Mouse (Mus musculus): ENCODE measurements around the gene Caln1. TPM values are rescaled to one million over a fixed set of nuclear protein-coding genes. Genes with fewer than 3 reads are reported as not detected.

The Caln1 gene
- total RNA-seq, 2 experiments from 2014 or later = 151 to 159 TPM

- peak; percentile 33 to 41 for DNase-seq (ENCODE audit: low spot score in 2 of 2)
Measured at GRCm38 (mm10) chr5:130685911-130686658, 316.8 kb downstream of the Caln1 start.

GRCm38 (mm10) chr5:130688385-130689138, 319.3 kb downstream of the Caln1 start:
- no peak for DNase-seq (ENCODE audit: low spot score in 2 of 2)

GRCm38 (mm10) chr5:130691349-130691748, 322.1 kb downstream of the Caln1 start:
- DNase-seq (ENCODE audit: low spot score in 2 of 2) = no peak

- DNase-seq (ENCODE audit: low spot score in 2 of 2) = no peak
Measured at GRCm38 (mm10) chr5:130699476-130699875, 330.2 kb downstream of the Caln1 start.

GRCm38 (mm10) chr5:130701777-130702176, 332.5 kb downstream of the Caln1 start:
- DNase-seq (ENCODE audit: low spot score in 2 of 2) = no peak

GRCm38 (mm10) chr5:130702361-130702760, 333.1 kb downstream of the Caln1 start:
- DNase-seq (ENCODE audit: low spot score in 2 of 2) = no peak

- no peak for DNase-seq (ENCODE audit: low spot score in 2 of 2)
Measured at GRCm38 (mm10) chr5:130704866-130705265, 335.6 kb downstream of the Caln1 start.

GRCm38 (mm10) chr5:130706202-130706855, 337.1 kb downstream of the Caln1 start:
- DNase-seq (ENCODE audit: low spot score in 2 of 2) = no peak

GRCm38 (mm10) chr5:130707755-130708154, 338.5 kb downstream of the Caln1 start:
- no peak for DNase-seq (ENCODE audit: low spot score in 2 of 2)

- peak in 1 of 2 experiments; percentile 20 for DNase-seq (ENCODE audit: low spot score in 2 of 2)
Measured at GRCm38 (mm10) chr5:130708616-130709015, 339.4 kb downstream of the Caln1 start.

GRCm38 (mm10) chr5:130711643-130712042, 342.4 kb downstream of the Caln1 start:
- no peak for DNase-seq (ENCODE audit: low spot score in 2 of 2)

- no peak for DNase-seq (ENCODE audit: low spot score in 2 of 2)
Measured at GRCm38 (mm10) chr5:130712281-130712680, 343.0 kb downstream of the Caln1 start.

- DNase-seq (ENCODE audit: low spot score in 2 of 2) = peak; percentile 34 to 52
Measured at GRCm38 (mm10) chr5:130715181-130715580, 345.9 kb downstream of the Caln1 start.

- no peak for DNase-seq (ENCODE audit: low spot score in 2 of 2)
Measured at GRCm38 (mm10) chr5:130718385-130718784, 349.1 kb downstream of the Caln1 start.

GRCm38 (mm10) chr5:130742171-130742570, 372.9 kb downstream of the Caln1 start:
- no peak for DNase-seq (ENCODE audit: low spot score in 2 of 2)

- no peak for DNase-seq (ENCODE audit: low spot score in 2 of 2)
Measured at GRCm38 (mm10) chr5:130757517-130757916, 388.3 kb downstream of the Caln1 start.

GRCm38 (mm10) chr5:130765784-130766183, 396.5 kb downstream of the Caln1 start:
- DNase-seq (ENCODE audit: low spot score in 2 of 2) = peak; percentile 39 to 72

- no peak for DNase-seq (ENCODE audit: low spot score in 2 of 2)
Measured at GRCm38 (mm10) chr5:130771061-130771741, 401.9 kb downstream of the Caln1 start.

- no peak for DNase-seq (ENCODE audit: low spot score in 2 of 2)
Measured at GRCm38 (mm10) chr5:130772491-130772890, 403.2 kb downstream of the Caln1 start.

- DNase-seq (ENCODE audit: low spot score in 2 of 2) = no peak
Measured at GRCm38 (mm10) chr5:130774946-130775345, 405.7 kb downstream of the Caln1 start.

GRCm38 (mm10) chr5:130792755-130793452, 423.6 kb downstream of the Caln1 start:
- peak in 1 of 2 experiments; percentile 76 for DNase-seq (ENCODE audit: low spot score in 2 of 2)

All from layer of hippocampus, postnatal 14 days (tissue).